Mouse (Mus musculus) gastrocnemius, postnatal 14 days (tissue): ENCODE measurements around the gene Fbxl14. TPM values are rescaled to one million over a fixed set of nuclear protein-coding genes. Genes with fewer than 3 reads are reported as not detected.

ENCODE experiments used
- DNase-seq: peaks from one replicate; pipeline ENCODE4 v3.0.0; 2021; ENCODE audit warnings: mixed read lengths
- intact Hi-C: fragments of 180-260 bp; cut with DNase I; formaldehyde crosslinking; loops from one replicate; pipeline ENCODE4 v1.15.1; 2025; ENCODE audit warnings: low total_unique reads
- total RNA-seq, 2 experiments: library from RNA; stranded (reverse); gene quantifications; 2 replicates each; pipeline ENCODE4 v1.2.3; 2021

Fbxl14 gene
- total RNA-seq, 2 experiments from 2014 or later: 9.2 to 11.1 TPM

DNA sequence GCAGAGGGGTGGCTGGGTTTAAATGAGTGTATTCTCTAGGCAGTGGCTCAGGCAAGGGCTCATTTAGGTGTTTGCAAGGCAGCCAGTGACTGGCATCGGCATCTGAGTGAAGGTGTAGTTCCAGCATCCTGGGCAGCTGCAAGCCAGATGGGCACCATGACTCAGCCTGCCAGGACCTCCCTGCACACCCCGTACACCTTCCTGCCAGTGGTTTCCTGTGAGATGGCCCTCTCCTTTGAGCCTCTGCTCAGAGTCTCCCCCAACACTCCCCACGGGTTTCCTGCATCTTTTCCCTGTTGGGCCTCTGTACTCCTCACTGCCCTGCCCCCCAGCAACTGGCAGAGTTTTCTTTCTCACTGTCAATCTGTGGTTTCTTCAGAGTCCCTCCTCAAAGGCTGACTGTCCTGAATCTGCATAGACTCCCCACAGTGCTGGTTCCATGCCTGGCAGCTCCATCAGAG lies 42.5 kb downstream of the Fbxl14 start:
- intact Hi-C loops: no loop called here
- no peak for DNase-seq

- no peak for DNase-seq
- intact Hi-C loops: no loop called here
Observed at GRCm38 (mm10) chr6:119526498-119526897, 47.0 kb downstream of the Fbxl14 start.

DNA sequence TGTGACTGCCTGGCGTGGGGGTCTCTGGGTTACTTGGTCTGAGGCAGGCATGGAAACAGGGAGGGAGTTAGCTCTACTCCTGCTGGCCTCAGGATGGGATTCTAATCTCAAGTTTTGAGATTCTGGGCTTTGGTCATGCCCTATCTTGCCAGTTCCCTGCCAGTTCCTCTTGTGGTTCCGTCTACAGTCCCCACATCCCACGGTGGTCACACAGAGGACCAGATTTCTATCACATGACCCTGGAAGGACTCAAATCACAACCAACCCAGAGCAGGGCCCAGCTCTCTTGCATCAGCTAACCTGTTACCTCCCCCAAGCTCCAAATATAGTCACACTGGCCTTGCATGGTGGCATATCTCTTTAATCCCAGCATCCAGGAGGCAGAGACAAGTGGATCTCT lies 50.2 kb downstream of the Fbxl14 start:
- intact Hi-C loops: no loop called here
- no peak for DNase-seq

Other genes with a start within 250 kb of the Fbxl14 start
- 1 to 10 TPM in 1 of 2 experiments, under 1 TPM in 1; 0.86 to 1.0 TPM for gene Cacna2d4, start 243.1 kb upstream of the Fbxl14 start, total RNA-seq
- gene Lrtm2, start 148.9 kb upstream of the Fbxl14 start, total RNA-seq: under 1 TPM; 0.07 to 0.74 TPM
- gene Adipor2, start 62.0 kb upstream of the Fbxl14 start, total RNA-seq: 10 to 100 TPM; 53.0 to 60.4 TPM
- 1 to 10 TPM in 1 of 2 experiments, under 1 TPM in 1; 0.93 to 2.4 TPM for gene Wnt5b, start 64.7 kb downstream of the Fbxl14 start, total RNA-seq